Mouse (Mus musculus): ENCODE measurements at regions not wholly inside any gene's neighbourhood (a gene's known extent, or its start where the extent isn't known, plus 50 kb on each side); places are given as distances from the start of the nearest gene placed in this dataset.

GRCm38 (mm10) chr7:136038072-136038471 lies 321.9 kb upstream of the Mki67 start:
- DNase-seq (ENCODE audit: extremely low spot score in 1 of 2, low spot score in 1 of 2), result no peak

GRCm38 (mm10) chr7:136038906-136039305 lies 322.7 kb upstream of the Mki67 start:
- DNase-seq (ENCODE audit: extremely low spot score in 1 of 2, low spot score in 1 of 2), result no peak

GRCm38 (mm10) chr7:136041921-136042320 lies 325.8 kb upstream of the Mki67 start:
- DNase-seq (ENCODE audit: extremely low spot score in 1 of 2, low spot score in 1 of 2), result no peak

- DNase-seq (ENCODE audit: extremely low spot score in 1 of 2, low spot score in 1 of 2), result peak; percentile 42 to 60
Observed at GRCm38 (mm10) chr7:136046645-136047363, 330.6 kb upstream of the Mki67 start.

- no peak for DNase-seq (ENCODE audit: extremely low spot score in 1 of 2, low spot score in 1 of 2)
Observed at GRCm38 (mm10) chr7:136047364-136047945, 331.3 kb upstream of the Mki67 start.

GRCm38 (mm10) chr7:136048925-136049586 lies 332.9 kb upstream of the Mki67 start:
- no peak for DNase-seq (ENCODE audit: extremely low spot score in 1 of 2, low spot score in 1 of 2)

GRCm38 (mm10) chr7:136049587-136049930 lies 333.4 kb upstream of the Mki67 start:
- DNase-seq (ENCODE audit: extremely low spot score in 1 of 2, low spot score in 1 of 2), result no peak

- DNase-seq (ENCODE audit: extremely low spot score in 1 of 2, low spot score in 1 of 2), result no peak
Observed at GRCm38 (mm10) chr7:136050116-136050515, 334.0 kb upstream of the Mki67 start.

- no peak for DNase-seq (ENCODE audit: extremely low spot score in 1 of 2, low spot score in 1 of 2)
Observed at GRCm38 (mm10) chr7:136056876-136057484, 340.8 kb upstream of the Mki67 start.

- no peak for DNase-seq (ENCODE audit: extremely low spot score in 1 of 2, low spot score in 1 of 2)
Observed at GRCm38 (mm10) chr7:136058319-136058718, 342.2 kb upstream of the Mki67 start.

GRCm38 (mm10) chr7:136058751-136059681 lies 342.9 kb upstream of the Mki67 start:
- DNase-seq (ENCODE audit: extremely low spot score in 1 of 2, low spot score in 1 of 2), result no peak

GRCm38 (mm10) chr7:136059896-136060295 lies 343.7 kb upstream of the Mki67 start:
- no peak for DNase-seq (ENCODE audit: extremely low spot score in 1 of 2, low spot score in 1 of 2)

GRCm38 (mm10) chr7:136060339-136061073 lies 344.3 kb upstream of the Mki67 start:
- DNase-seq (ENCODE audit: extremely low spot score in 1 of 2, low spot score in 1 of 2), result peak; percentile 51 to 53

- no peak for DNase-seq (ENCODE audit: extremely low spot score in 1 of 2, low spot score in 1 of 2)
Observed at GRCm38 (mm10) chr7:136062658-136063057, 346.5 kb upstream of the Mki67 start.

- DNase-seq (ENCODE audit: extremely low spot score in 1 of 2, low spot score in 1 of 2), result no peak
Observed at GRCm38 (mm10) chr7:136065038-136065678, 349.0 kb upstream of the Mki67 start.

GRCm38 (mm10) chr7:136065679-136066055 lies 349.5 kb upstream of the Mki67 start:
- DNase-seq (ENCODE audit: extremely low spot score in 1 of 2, low spot score in 1 of 2), result no peak

- DNase-seq (ENCODE audit: extremely low spot score in 1 of 2, low spot score in 1 of 2), result no peak
Observed at GRCm38 (mm10) chr7:136070881-136071280, 354.7 kb upstream of the Mki67 start.

GRCm38 (mm10) chr7:136071331-136071730 lies 355.2 kb upstream of the Mki67 start:
- DNase-seq (ENCODE audit: extremely low spot score in 1 of 2, low spot score in 1 of 2), result no peak

GRCm38 (mm10) chr7:136073265-136073799 lies 357.2 kb upstream of the Mki67 start:
- DNase-seq (ENCODE audit: extremely low spot score in 1 of 2, low spot score in 1 of 2), result no peak

Measured in layer of hippocampus, postnatal 25 days (tissue).